Mouse (Mus musculus) megakaryocyte, embryonic 14.5 days (primary cell): Measurements from ENCODE around the gene Cep63.

Experiments
- FLI1 ChIP-seq: IDR thresholded peaks from 2 replicates; pipeline ENCODE4 v1.6.1; 2012; ENCODE audit warnings: low read length, inconsistent platforms, mixed read lengths
- GATA1 ChIP-seq: IDR thresholded peaks from 3 replicates; pipeline ENCODE4 v1.6.1; 2012; ENCODE audit warnings: mixed read lengths, low read length, inconsistent platforms, borderline replicate concordance

- TF ChIP-seq GATA1 (no peak), FLI1 (no peak)
Observed at GRCm38 (mm10) chr9:102572888-102573287, 53.4 kb downstream of the Cep63 start.
